Comparison of ENCODE assay signal across 8 mouse cellular contexts in genomic region chr4:141998282-141998821, GRCm38 (mm10). TPM values are rescaled to one million over a fixed set of nuclear protein-coding genes. Genes with fewer than 3 reads are reported as not detected.
DNase-seq lines count a peak whose midpoint lies in the region; ATAC-seq and TF ChIP-seq lines count a peak whose summit lies in the region.

No protein-coding gene starts in this region.

- peak overlapping the region; percentile 29 for H3K4me3 ChIP-seq in kidney, adult 2 months (ENCODE audit: insufficient read depth, low read depth, low read length)
- H3K4me3 ChIP-seq in hindbrain, embryonic 13.5 days = peak overlapping the region; percentile 41
- H3K4me3 ChIP-seq in megakaryocyte, embryonic 14.5 days (replicated peaks) = peak overlapping the region; percentile 80

- H3K4me1 ChIP-seq in kidney, adult 2 months (ENCODE audit: control insufficient read depth, insufficient read depth, low read length) = peaks cover 14% of the 10 kb centered on the region; the same call in 1 of the 2 replicates
- peaks cover 7% of the 10 kb centered on the region for H3K4me1 ChIP-seq in hindbrain, embryonic 13.5 days (replicated peaks)
- H3K4me1 ChIP-seq in megakaryocyte, embryonic 14.5 days = peaks cover 38% of the 10 kb centered on the region

- peak; percentile 33 for DNase-seq in kidney, adult 2 months
- DNase-seq in kidney, adult 8-10 months = no peak
- DNase-seq in brain, embryonic 14.5 days (ENCODE audit: low read depth) = peak; percentile 87
- peak; percentile 15 to 22 for DNase-seq in thymus, postnatal 36 days
- DNase-seq in frontal cortex, postnatal 25 days (ENCODE audit: low spot score in 2 of 2) = no peak
- DNase-seq in adipocyte (ENCODE audit: low spot score) = no peak

- WGBS in kidney, adult 2 months = 20% methylated on average over 11 of the region's 11 CpGs
- WGBS in hindbrain, embryonic 13.5 days = 25% methylated on average over 11 of the region's 11 CpGs

- ATAC-seq in hindbrain, embryonic 13.5 days (ENCODE audit: low FRiP score) = peak; percentile 91

- H3K36me3 ChIP-seq in kidney, adult 2 months (ENCODE audit: control insufficient read depth, insufficient read depth, low read length) = no peaks in the 10 kb centered on the region
- H3K36me3 ChIP-seq in hindbrain, embryonic 13.5 days = no peaks in the 10 kb centered on the region
- H3K36me3 ChIP-seq in megakaryocyte, embryonic 14.5 days (replicated peaks; ENCODE audit: low read length) = no peaks in the 10 kb centered on the region

- no peaks in the 10 kb centered on the region for H3K27me3 ChIP-seq in kidney, adult 2 months (replicated peaks; ENCODE audit: control insufficient read depth, insufficient read depth, low read length)
- no peaks in the 10 kb centered on the region for H3K27me3 ChIP-seq in hindbrain, embryonic 13.5 days
- peaks cover 3% of the 10 kb centered on the region for H3K27me3 ChIP-seq in megakaryocyte, embryonic 14.5 days (replicated peaks)

- no peaks in the 10 kb centered on the region for H3K9me3 ChIP-seq in hindbrain, embryonic 13.5 days
- peaks cover 14% of the 10 kb centered on the region for H3K9me3 ChIP-seq in megakaryocyte, embryonic 14.5 days

- no peak for TF ChIP-seq CTCF in kidney, adult 2 months (conservative IDR thresholded peaks at IDR 0.05; ENCODE audit: insufficient read depth, insufficient read length, low read depth, low read length)
- no peak for TF ChIP-seq CTCF in brain, embryonic 14.5 days (IDR thresholded peaks at IDR 0.05; ENCODE audit: borderline replicate concordance, extremely low read depth, insufficient read depth, insufficient read length)

- peak overlapping the region; percentile 50 for H3K4me2 ChIP-seq in hindbrain, embryonic 13.5 days

- peak overlapping the region; percentile 75; the same call in 1 of the 2 replicates for H3K27ac ChIP-seq in kidney, adult 2 months (ENCODE audit: insufficient read depth, low read depth, low read length)
- H3K27ac ChIP-seq in hindbrain, embryonic 13.5 days = no peak overlapping the region; the same call in 1 of the 2 replicates

- TF ChIP-seq POLR2A in kidney, adult 2 months (IDR thresholded peaks at IDR 0.05; ENCODE audit: low read depth, low read length) = no peak
- no peak for TF ChIP-seq POLR2A in brain, embryonic 14.5 days (IDR thresholded peaks at IDR 0.05; ENCODE audit: borderline replicate concordance, extremely low read depth, insufficient read depth, insufficient read length, poor library complexity, severe bottlenecking)

- H3K9ac ChIP-seq in hindbrain, embryonic 13.5 days = peak overlapping the region; percentile 36; the same call in 1 of the 2 replicates

RNA-seq across cellular contexts. Expression of gene Fhad1, which starts 16.5 kb away (rescaled TPM):
- polyA plus RNA-seq in kidney, adult 2 months (2012; rRNA removed) = 0.18 and 0.28 TPM in 2 replicates
- polyA plus RNA-seq in brain, embryonic 14.5 days (2012; rRNA removed) = 1.3 and 3.1 TPM in 2 replicates
- 5.0 and 5.9 TPM in 2 replicates for polyA plus RNA-seq in hindbrain, embryonic 13.5 days (2015; fragmentation: Nextera tagmentation; extraction: Ambion mirVana)
- polyA plus RNA-seq in megakaryocyte, embryonic 14.5 days (2012; ENCODE audit: insufficient read depth, low replicate concordance) = 0.29 TPM in 1 of 2 replicates, not detected in the other

Comparison
In these comparisons a context has a peak if more than half of its experiments do, and no peak if none do; other contexts are left out.
1. DNase-seq: peak in kidney, adult 2 months (single experiment), brain, embryonic 14.5 days (single experiment) and thymus, postnatal 36 days (2 of 2); none in kidney, adult 8-10 months (0 of 2), frontal cortex, postnatal 25 days (0 of 2) and adipocyte (single experiment).
2. H3K4me3 ChIP-seq: peak in every context shown above with its lines; median percentile 80 in megakaryocyte, embryonic 14.5 days; 41 in hindbrain, embryonic 13.5 days; 29 in kidney, adult 2 months.